ENCODE assay signal across 20 mouse cellular contexts in genomic region chr5:24956891-24957290, GRCm38 (mm10).
"Had no signal": no experiment of that assay in that cellular context is flagged by ENCODE, and none has a peak within 500 bp of the region (broad histone marks: within the 10 kb centered on the region; RNA-seq: fewer than 3 reads in every experiment).

No protein-coding gene starts in this region.

- H3K4me1 ChIP-seq: liver, embryonic 12.5 days; liver, embryonic 15.5 days; lung, embryonic 15.5 days; stomach, embryonic 15.5 days had no signal

- DNase-seq: kidney, adult 8-10 months; layer of hippocampus, postnatal 36 days; lung, adult 18-20 months; lung, postnatal 10 days; lung, postnatal 36 days; retina, postnatal 1 day; right cerebral cortex, postnatal 25 days; spleen, adult 18-20 months; thymus, postnatal 25 days had no signal

- H3K36me3 ChIP-seq: liver, embryonic 12.5 days; liver, embryonic 15.5 days; lung, embryonic 15.5 days; midbrain, embryonic 10.5 days; midbrain, embryonic 13.5 days; neural tube, embryonic 13.5 days; stomach, embryonic 15.5 days had no signal

- ATAC-seq: liver, embryonic 12.5 days; midbrain, embryonic 13.5 days; midbrain, embryonic 16.5 days had no signal

- H3K9ac ChIP-seq: liver, embryonic 12.5 days; liver, embryonic 15.5 days; lung, embryonic 15.5 days; midbrain, embryonic 13.5 days; neural tube, embryonic 13.5 days; stomach, embryonic 15.5 days had no signal

- H3K27ac ChIP-seq: left cerebral cortex, adult 2 months; liver, embryonic 12.5 days; liver, embryonic 15.5 days; lung, embryonic 15.5 days; midbrain, embryonic 10.5 days; midbrain, embryonic 13.5 days; neural tube, embryonic 13.5 days; stomach, embryonic 15.5 days had no signal

- H3K4me3 ChIP-seq: left cerebral cortex, adult 2 months; liver, embryonic 12.5 days; liver, embryonic 15.5 days; lung, embryonic 15.5 days; megakaryocyte, embryonic 14.5 days; midbrain, embryonic 10.5 days; midbrain, embryonic 13.5 days; myocyte; neural tube, embryonic 13.5 days; stomach, embryonic 15.5 days had no signal

- H3K4me2 ChIP-seq: liver, embryonic 12.5 days; liver, embryonic 15.5 days; lung, embryonic 15.5 days; midbrain, embryonic 13.5 days; neural tube, embryonic 13.5 days; stomach, embryonic 15.5 days had no signal

- H3K9me3 ChIP-seq: liver, embryonic 12.5 days; liver, embryonic 15.5 days; lung, embryonic 15.5 days; midbrain, embryonic 10.5 days; midbrain, embryonic 13.5 days; neural tube, embryonic 13.5 days; stomach, embryonic 15.5 days had no signal

- H3K27me3 ChIP-seq: liver, embryonic 15.5 days; lung, embryonic 15.5 days; midbrain, embryonic 13.5 days; neural tube, embryonic 13.5 days; stomach, embryonic 15.5 days had no signal
